Mouse (Mus musculus) neural tube, embryonic 11.5 days (tissue): Measurements from ENCODE around the gene Dnajc22. TPM values are rescaled to one million over a fixed set of nuclear protein-coding genes. Genes with fewer than 3 reads are reported as not detected.
A peak's percentile ranks its signal among the peaks of the same experiment; 100 is the strongest.
"Not testable (repeated sequence)": the region's sequence is repeated elsewhere in the genome, so short reads cannot be mapped to it uniquely, and the experiment has no call there.

Experiments used
- ATAC-seq: fragments of 200-750 bp; cut with Nextera tagmentation; 2 replicates; pipeline ENCODE4 v1.8.0; 2017; ENCODE audit warnings: moderate number of reproducible peaks, mild to moderate bottlenecking, moderate TSS enrichment, moderate library complexity; ENCODE audit not compliant: insufficient read depth, low FRiP score, low TSS enrichment
- DNase-seq: peaks from one replicate; pipeline ENCODE4 v3.0.0-alpha.2; 2015; ENCODE audit warnings: low spot score
- H3K27ac ChIP-seq: fragments of 300-500 bp; sonication (generic); 2 replicates; pipeline ENCODE4 v1.5.1; 2014; ENCODE audit warnings: low read depth, mild to moderate bottlenecking, low read length
- H3K27me3 ChIP-seq: fragments of 300-500 bp; sonication (generic); 2 replicates; pipeline ENCODE4 v1.6.1; 2014; ENCODE audit warnings: mild to moderate bottlenecking, low read length, mixed read lengths; ENCODE audit not compliant: control insufficient read depth, insufficient read depth
- H3K36me3 ChIP-seq: fragments of 300-500 bp; sonication (generic); 2 replicates; pipeline ENCODE4 v1.6.1; 2014; ENCODE audit warnings: mild to moderate bottlenecking, low read length, moderate library complexity, mixed read lengths; ENCODE audit not compliant: control insufficient read depth, insufficient read depth
- H3K4me1 ChIP-seq: fragments of 300-500 bp; sonication (generic); 2 replicates; pipeline ENCODE4 v1.6.1; 2014; ENCODE audit warnings: low read length, mixed read lengths; ENCODE audit not compliant: control insufficient read depth, insufficient read depth
- H3K4me2 ChIP-seq: fragments of 300-500 bp; sonication (generic); 2 replicates; pipeline ENCODE4 v1.6.1; 2014; ENCODE audit warnings: low read depth, mild to moderate bottlenecking, moderate library complexity
- H3K4me3 ChIP-seq: fragments of 300-500 bp; sonication (generic); 2 replicates; pipeline ENCODE4 v1.5.1; 2014; ENCODE audit warnings: low read depth, low read length
- H3K9ac ChIP-seq: fragments of 300-500 bp; sonication (generic); 2 replicates; pipeline ENCODE4 v1.6.1; 2014; ENCODE audit warnings: mild to moderate bottlenecking, low read length
- H3K9me3 ChIP-seq: fragments of 300-500 bp; sonication (generic); 2 replicates; pipeline ENCODE4 v1.6.1; 2016; ENCODE audit warnings: low read length; ENCODE audit not compliant: control insufficient read depth
- WGBS: fragments of 180-500 bp; shearing (Covaris S2); extraction: QIAGEN DNeasy Blood & Tissue Kit; methylation state at CpG from one replicate; pipeline ENCODE4 v1.1.7; 2014; 5-methylcytosine and 5-hydroxymethylcytosine counted together
- polyA plus RNA-seq: library from polyadenylated mRNA; unstranded; fragments of >200 nt; fragmentation: Nextera tagmentation; extraction: Ambion mirVana; gene quantifications from 2 replicates; pipeline ENCODE4 v1.2.1, GENCODE M21; 2014

Gene Dnajc22
- polyA plus RNA-seq, 1 experiment from 2014 or later: 0.19 TPM

DNA sequence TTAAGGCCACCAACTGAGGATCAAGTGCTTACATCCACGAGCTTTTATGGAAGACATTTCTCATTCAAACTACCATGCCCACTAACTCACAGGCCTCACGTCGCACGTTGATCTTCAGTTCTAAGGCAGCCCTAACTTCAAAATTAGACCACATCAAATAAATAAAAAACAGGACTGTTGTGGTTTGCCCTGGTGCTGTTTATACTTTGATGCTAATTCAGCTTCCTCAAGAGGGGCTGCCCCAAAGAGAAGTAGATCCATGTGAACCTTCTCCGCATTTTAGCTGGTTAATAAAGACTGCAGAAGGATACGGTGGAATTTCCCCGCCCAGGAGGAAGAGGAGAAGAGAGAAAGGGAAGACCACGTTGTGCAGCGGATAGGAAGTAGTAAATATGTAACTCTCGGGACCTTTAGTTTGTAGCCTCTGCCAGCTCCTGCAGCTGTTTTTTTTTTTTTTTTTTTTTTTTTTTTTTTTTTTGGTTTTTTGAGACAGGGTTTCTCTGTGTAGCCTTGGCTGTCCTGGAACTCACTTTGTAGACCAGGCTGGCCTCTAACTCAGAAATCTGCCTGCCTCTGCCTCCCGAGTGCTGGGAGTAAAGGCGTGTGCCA is 27.3 kb upstream of the Dnajc22 start:
- Histone ChIP-seq H3K27me3 (no peaks in the 10 kb centered on the region), H3K4me3 (no peak overlapping the region), H3K9me3 (no peaks in the 10 kb centered on the region), H3K9ac (no peak overlapping the region), H3K4me2 (no peak overlapping the region), H3K36me3 (no peaks in the 10 kb centered on the region), H3K27ac (no peak overlapping the region), H3K4me1 (no peaks in the 10 kb centered on the region)
- ATAC-seq: no peak
- DNase-seq: no peak
- 84% methylated on average over 12 of the region's 12 CpGs for WGBS

DNA sequence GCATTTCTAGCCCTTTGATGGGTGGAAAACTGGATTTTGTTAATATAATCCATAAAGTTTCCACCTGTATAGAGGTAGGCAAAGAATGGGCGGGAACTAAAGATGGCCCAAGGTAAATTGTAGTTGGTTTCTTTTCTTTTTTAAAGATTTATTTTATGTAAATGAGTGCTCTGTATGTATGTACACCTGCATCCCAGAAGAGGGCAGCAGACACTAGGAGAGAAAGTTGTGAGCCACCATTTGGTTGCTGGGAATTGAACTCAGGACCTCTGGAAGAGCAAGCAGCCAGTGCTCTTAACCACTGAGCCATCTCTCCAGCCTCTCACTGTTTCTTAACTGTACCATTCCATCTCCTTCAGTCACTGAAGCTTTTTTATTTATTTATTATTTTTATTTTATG is 21.0 kb upstream of the Dnajc22 start:
- WGBS: 79% methylated on average over 1 of the region's 1 CpGs

DNA sequence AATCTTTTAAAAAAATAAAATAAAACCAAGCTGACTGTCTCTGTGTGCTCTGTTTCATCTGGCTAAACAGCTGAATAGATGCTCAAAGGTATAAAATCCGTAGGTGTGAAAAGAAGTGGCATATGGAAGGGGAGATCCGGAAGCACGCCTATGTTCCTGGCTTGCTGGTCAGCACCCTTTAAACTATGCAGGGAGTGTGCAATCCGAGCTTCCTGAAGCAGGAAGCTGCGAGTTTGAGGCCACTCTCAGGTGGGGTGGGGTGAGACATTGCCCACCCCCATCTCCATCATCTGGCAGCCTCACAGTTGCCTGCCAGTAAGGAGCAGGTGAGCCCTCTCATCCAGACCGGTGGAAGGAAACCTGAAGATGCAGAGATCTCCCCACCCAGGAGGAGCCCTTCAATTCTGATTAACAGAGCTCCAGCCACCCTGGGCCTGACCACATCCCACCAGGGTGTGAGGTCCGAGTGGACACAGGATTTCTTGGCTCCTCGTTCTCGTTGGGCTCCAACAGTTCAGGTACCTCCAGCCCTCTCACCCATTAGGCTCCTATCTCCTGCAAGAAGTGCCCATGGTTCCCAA is 18.9 kb upstream of the Dnajc22 start, which contains the start of gene Troap:
Gene Troap (plus strand): TSS at position 557 of the 581 bp plus-strand sequence.
- Histone ChIP-seq H3K27ac (peak within 1 kb of the TSS; percentile 97), H3K9me3 (no peaks in the 10 kb centered on the region), H3K4me2 (peak within 1 kb of the TSS; percentile 79), H3K9ac (peak within 1 kb of the TSS; percentile 68), H3K36me3 (no peaks in the 10 kb centered on the region), H3K4me3 (peak within 1 kb of the TSS; percentile 64), H3K4me1 (peaks cover 11% of the 10 kb centered on the region), H3K27me3 (no peaks in the 10 kb centered on the region)
- DNase-seq (no peak), ATAC-seq (peak; percentile 51)
- 22% methylated on average over 9 of the region's 9 CpGs for WGBS

More for the DNA sequence above, 21.0 kb upstream of the Dnajc22 start:
- Histone ChIP-seq H3K4me2 (no peak overlapping the region), H3K4me1 (peaks cover 11% of the 10 kb centered on the region), H3K36me3 (no peaks in the 10 kb centered on the region), H3K27me3 (no peaks in the 10 kb centered on the region), H3K27ac (no peak overlapping the region), H3K9ac (no peak overlapping the region), H3K4me3 (no peak overlapping the region), H3K9me3 (no peaks in the 10 kb centered on the region)
- DNase-seq (no peak), ATAC-seq (no peak)

DNA sequence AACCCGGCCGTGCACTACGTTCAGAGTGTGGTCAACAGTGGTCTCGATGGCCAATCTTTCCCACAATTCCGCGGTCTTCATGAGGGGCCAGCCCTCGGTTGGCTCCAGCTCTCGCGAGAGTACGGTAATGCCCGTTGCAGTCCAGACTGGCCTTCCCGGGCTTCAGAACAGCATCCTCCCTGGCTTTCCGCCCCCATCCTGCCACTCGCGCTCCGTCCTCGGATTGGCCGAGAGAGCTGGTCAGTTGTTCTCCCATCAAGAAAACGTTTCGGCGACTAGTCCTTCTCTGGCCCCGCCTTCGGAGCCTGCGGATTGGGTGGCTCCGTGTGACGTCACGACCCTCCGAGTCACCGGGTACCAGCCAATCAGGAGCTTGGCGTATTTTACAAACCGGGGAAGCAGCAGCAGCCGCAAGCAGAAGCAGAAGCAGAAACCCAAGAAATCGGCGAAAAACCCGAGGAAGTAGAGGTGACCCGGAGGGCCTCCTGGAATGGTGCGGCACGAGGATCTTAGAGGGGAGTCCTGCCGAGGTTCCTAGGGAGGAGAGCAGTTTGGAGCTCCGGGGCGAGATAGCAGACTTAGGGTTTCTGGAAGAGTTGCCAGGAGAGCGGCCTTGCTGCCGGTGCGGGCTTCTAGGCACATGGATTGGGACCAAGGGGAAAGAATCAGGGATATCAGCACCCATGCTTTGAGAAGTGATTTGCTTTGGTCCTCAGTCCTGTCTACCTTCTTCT is 18.2 kb upstream of the Dnajc22 start:
- Histone ChIP-seq H3K27ac (peak overlapping the region; percentile 97), H3K9me3 (no peaks in the 10 kb centered on the region), H3K4me3 (peak overlapping the region; percentile 64), H3K4me2 (peak overlapping the region; percentile 79), H3K36me3 (no peaks in the 10 kb centered on the region), H3K9ac (peak overlapping the region; percentile 68), H3K27me3 (no peaks in the 10 kb centered on the region), H3K4me1 (peaks cover 11% of the 10 kb centered on the region)
- DNase-seq: peak; percentile 97
- ATAC-seq: peak; percentile 95
- WGBS: under 1% methylated on average over 44 of the region's 44 CpGs

DNA sequence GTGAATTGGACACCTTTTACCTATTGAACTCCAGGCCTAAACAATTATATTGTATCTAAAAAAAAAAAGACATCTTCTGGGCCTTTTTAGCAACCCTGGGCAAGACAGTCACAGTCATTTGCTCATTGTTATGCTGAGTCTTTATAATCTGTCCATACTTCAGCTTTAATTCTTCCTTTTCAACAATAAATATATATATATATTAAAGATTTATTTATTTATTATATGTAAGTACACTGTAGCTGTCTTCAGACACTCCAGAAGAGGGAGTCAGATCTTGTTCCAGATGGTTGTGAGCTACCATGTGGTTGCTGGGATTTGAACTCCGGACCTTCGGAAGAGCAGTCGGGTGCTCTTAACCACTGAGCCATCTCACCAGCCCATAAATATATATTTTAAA is 17.0 kb upstream of the Dnajc22 start:
- Histone ChIP-seq H3K4me1 (peaks cover 11% of the 10 kb centered on the region), H3K4me2 (peak overlapping the region; percentile 75)
- not testable (repeated sequence) for H3K36me3 ChIP-seq, DNase-seq, H3K9me3 ChIP-seq, H3K9ac ChIP-seq, H3K4me3 ChIP-seq, H3K27me3 ChIP-seq, H3K27ac ChIP-seq, ATAC-seq
- whole genome bisulfite sequencing: 98% methylated on average over 3 of the region's 3 CpGs

DNA sequence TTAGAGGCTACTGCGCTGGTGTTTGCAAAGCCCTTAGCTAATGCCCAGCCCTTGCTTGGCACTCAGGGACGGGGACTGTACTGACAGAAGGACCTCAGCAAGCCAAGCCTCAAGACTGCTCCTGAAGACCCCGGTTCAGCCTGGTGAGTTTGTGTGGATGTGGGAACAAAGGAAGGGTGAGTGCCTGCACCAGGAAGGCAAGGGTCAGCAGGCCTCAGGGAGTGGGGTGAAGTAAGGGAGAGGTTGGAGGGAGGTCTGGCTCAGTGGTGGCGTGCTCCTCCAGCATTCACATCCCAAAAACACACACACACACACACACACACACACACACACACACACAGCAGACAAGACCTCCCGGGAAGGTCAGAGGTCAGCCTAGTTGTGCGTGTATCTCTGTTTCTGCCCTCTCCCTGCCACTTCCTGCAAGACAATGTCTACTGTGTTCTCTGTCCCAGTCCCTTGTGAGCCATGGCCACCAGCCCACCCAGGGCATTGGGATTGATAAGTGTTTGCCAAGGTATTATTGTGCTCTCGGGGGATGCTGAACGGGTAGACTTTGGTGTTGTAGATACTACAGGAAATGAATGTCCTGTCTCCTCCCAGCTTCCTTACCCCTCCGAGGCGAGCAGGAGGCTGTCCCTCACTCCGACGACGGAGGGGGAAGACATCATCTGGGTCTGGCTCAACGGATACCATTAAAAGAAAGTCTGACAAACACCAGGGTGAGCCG is 14.6 kb upstream of the Dnajc22 start:
- H3K4me1 ChIP-seq: peaks cover 11% of the 10 kb centered on the region
- H3K9me3 ChIP-seq: no peaks in the 10 kb centered on the region
- no peak overlapping the region for H3K9ac ChIP-seq
- DNase-seq (no peak), ATAC-seq (no peak)
- peaks cover 10% of the 10 kb centered on the region for H3K36me3 ChIP-seq
- no peak overlapping the region for H3K27ac ChIP-seq
- H3K27me3 ChIP-seq: no peaks in the 10 kb centered on the region
- no peak overlapping the region for H3K4me2 ChIP-seq
- no peak overlapping the region for H3K4me3 ChIP-seq
- WGBS: 77% methylated on average over 15 of the region's 15 CpGs

DNA sequence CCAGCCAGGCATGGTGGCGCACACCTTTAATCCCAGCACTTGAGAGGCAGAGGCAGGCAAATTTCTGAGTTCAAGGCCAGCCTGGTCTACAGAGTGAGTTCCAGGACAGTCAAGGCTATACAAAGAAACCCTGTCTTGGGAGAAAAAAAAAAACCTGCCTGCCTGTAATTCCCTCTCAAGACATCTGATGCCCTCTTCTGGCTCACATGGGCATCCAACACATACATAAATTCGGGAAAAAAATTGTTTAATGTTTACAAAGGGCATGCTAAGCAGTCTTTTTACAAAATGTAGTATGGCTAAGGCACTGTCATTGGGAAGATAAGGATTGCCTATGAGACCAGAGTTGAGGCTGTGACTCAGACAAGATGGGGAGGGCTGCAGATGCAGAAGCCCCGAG is 13.2 kb upstream of the Dnajc22 start:
- Histone ChIP-seq H3K36me3 (peaks cover 11% of the 10 kb centered on the region), H3K27ac (no peak overlapping the region), H3K4me1 (peaks cover 6% of the 10 kb centered on the region), H3K4me3 (no peak overlapping the region), H3K27me3 (peaks cover 4% of the 10 kb centered on the region; the same call in 1 of the 2 replicates), H3K9ac (no peak overlapping the region), H3K9me3 (no peaks in the 10 kb centered on the region), H3K4me2 (no peak overlapping the region)
- WGBS: 85% methylated on average over 3 of the region's 3 CpGs
- no peak for DNase-seq
- no peak for ATAC-seq

DNA sequence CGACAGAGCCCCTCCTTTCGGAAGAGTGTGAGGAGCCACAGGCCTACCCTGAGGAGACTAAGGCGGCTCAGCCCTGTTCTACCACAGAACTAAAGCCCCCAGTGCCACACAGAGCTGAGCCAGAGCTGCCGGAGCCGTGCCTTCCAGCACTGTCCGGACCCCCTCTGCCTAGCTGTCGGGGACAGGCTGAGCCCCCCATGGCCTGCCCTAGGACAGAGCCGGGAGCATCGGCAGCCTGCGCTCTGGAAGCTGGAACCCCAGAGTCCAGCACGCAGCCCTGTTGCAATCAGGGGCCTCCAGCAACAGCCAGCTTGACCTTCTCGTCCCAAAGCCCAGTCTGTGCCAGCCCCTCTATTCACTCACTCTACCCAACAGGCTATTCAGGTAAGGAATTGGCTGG is 10.6 kb upstream of the Dnajc22 start:
- Histone ChIP-seq H3K27ac (no peak overlapping the region), H3K4me2 (no peak overlapping the region), H3K9me3 (no peaks in the 10 kb centered on the region), H3K36me3 (peaks cover 11% of the 10 kb centered on the region), H3K4me3 (no peak overlapping the region), H3K27me3 (peaks cover 27% of the 10 kb centered on the region), H3K9ac (no peak overlapping the region), H3K4me1 (no peaks in the 10 kb centered on the region)
- WGBS: 95% methylated on average over 12 of the region's 12 CpGs
- ATAC-seq (no peak), DNase-seq (no peak)
